Mouse (Mus musculus): ENCODE data around the gene Tapbp. TPM values are rescaled to one million over a fixed set of nuclear protein-coding genes. Genes with fewer than 3 reads are reported as not detected.
A peak's percentile ranks its signal among the peaks of the same experiment; 100 is the strongest.

Tapbp gene
- polyA plus RNA-seq, 1 experiment from 2014 or later, result 35.7 TPM

GRCm38 (mm10) chr17:33910346-33911051, 5.2 kb upstream of the Tapbp start:
- WGBS, result 60% methylated on average over 11 of the region's 11 CpGs
- H3K27ac ChIP-seq (ENCODE audit: low read depth, low read length), result no peak overlapping the region
- peak overlapping the region; percentile 58 for H3K4me2 ChIP-seq (ENCODE audit: low read depth, low read length)
- ATAC-seq (ENCODE audit: low read depth), result no peak
- H3K9me3 ChIP-seq (ENCODE audit: control insufficient read depth, low read length), result no peaks in the 10 kb centered on the region
- H3K36me3 ChIP-seq (ENCODE audit: control insufficient read depth, insufficient read depth, low read length), result peaks cover 26% of the 10 kb centered on the region
- peak overlapping the region; percentile 84; the same call in 1 of the 2 replicates for H3K9ac ChIP-seq (replicated peaks; ENCODE audit: low read depth, low read length)
- peak overlapping the region; percentile 83; the same call in 1 of the 2 replicates for H3K4me3 ChIP-seq (ENCODE audit: low read depth, low read length)
- no peaks in the 10 kb centered on the region for H3K27me3 ChIP-seq (ENCODE audit: control insufficient read depth, insufficient read depth, low read length)
- H3K4me1 ChIP-seq (ENCODE audit: control insufficient read depth, insufficient read depth, low read length), result peaks cover 14% of the 10 kb centered on the region; the same call in 1 of the 2 replicates

DNA sequence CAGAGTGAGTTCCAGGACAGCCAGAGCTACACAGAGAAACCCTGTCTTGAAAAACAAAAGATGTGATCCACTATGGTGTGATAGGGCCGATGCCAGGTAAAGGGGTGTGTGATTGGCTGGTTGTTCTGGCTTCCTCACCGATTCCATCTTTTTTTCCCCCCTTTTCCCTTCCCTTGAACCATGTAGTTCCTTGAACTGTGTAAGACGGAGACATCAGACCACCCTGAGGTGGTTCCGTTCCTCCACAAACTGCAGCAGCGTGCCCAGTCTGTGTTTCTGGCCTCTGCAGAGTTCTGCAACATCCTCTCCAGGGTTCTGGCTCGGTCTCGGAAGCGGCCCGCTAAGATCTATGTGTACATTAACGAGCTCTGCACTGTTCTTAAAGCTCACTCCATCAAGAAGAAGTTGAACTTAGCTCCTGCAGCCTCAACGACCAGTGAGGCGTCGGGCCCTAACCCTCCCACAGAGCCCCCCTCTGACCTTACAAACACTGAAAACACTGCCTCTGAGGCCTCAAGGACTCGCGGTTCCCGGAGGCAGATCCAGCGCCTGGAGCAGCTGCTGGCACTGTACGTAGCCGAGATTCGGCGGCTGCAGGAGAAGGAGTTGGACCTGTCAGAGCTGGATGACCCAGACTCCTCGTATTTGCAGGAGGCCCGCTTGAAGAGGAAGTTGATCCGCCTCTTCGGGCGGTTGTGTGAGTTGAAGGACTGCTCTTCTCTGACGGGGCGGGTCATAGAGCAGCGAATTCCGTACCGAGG, 4.5 kb upstream of the Tapbp start:
- Histone ChIP-seq H3K4me3 (ENCODE audit: low read depth, low read length) (no peak overlapping the region), H3K36me3 (ENCODE audit: control insufficient read depth, insufficient read depth, low read length) (peaks cover 26% of the 10 kb centered on the region), H3K27me3 (ENCODE audit: control insufficient read depth, insufficient read depth, low read length) (no peaks in the 10 kb centered on the region), H3K27ac (ENCODE audit: low read depth, low read length) (no peak overlapping the region), H3K9ac (replicated peaks; ENCODE audit: low read depth, low read length) (no peak overlapping the region), H3K4me2 (ENCODE audit: low read depth, low read length) (no peak overlapping the region), H3K4me1 (ENCODE audit: control insufficient read depth, insufficient read depth, low read length) (peaks cover 14% of the 10 kb centered on the region; the same call in 1 of the 2 replicates), H3K9me3 (ENCODE audit: control insufficient read depth, low read length) (no peaks in the 10 kb centered on the region)
- WGBS, result 95% methylated on average over 31 of the region's 31 CpGs
- ATAC-seq (ENCODE audit: low read depth), result no peak

GRCm38 (mm10) chr17:33911813-33912414, 3.8 kb upstream of the Tapbp start:
- Histone ChIP-seq H3K9ac (replicated peaks; ENCODE audit: low read depth, low read length) (no peak overlapping the region), H3K4me1 (ENCODE audit: control insufficient read depth, insufficient read depth, low read length) (peaks cover 18% of the 10 kb centered on the region), H3K27me3 (ENCODE audit: control insufficient read depth, insufficient read depth, low read length) (no peaks in the 10 kb centered on the region), H3K4me3 (ENCODE audit: low read depth, low read length) (no peak overlapping the region), H3K4me2 (ENCODE audit: low read depth, low read length) (no peak overlapping the region), H3K36me3 (ENCODE audit: control insufficient read depth, insufficient read depth, low read length) (peaks cover 26% of the 10 kb centered on the region), H3K9me3 (ENCODE audit: control insufficient read depth, low read length) (no peaks in the 10 kb centered on the region), H3K27ac (ENCODE audit: low read depth, low read length) (no peak overlapping the region)
- WGBS, result 95% methylated on average over 28 of the region's 28 CpGs
- ATAC-seq (ENCODE audit: low read depth), result no peak

DNA sequence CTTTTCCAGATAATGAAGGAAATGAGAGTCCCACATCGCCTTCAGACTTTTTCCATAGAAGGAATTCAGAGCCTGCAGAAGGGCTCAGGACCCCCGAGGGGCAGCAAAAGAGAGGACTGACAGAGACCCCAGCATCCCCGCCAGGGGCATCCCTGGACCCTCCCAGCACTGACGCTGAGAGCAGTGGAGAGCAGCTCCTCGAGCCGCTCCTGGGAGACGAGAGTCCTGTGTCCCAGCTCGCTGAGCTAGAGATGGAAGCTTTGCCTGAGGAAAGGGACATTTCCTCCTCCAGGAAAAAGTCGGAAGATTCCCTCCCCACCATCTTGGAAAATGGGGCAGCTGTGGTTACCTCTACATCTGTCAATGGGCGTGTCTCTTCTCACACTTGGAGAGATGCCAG, 2.4 kb upstream of the Tapbp start:
- Histone ChIP-seq H3K4me1 (ENCODE audit: control insufficient read depth, insufficient read depth, low read length) (peaks cover 16% of the 10 kb centered on the region), H3K9me3 (ENCODE audit: control insufficient read depth, low read length) (no peaks in the 10 kb centered on the region), H3K4me2 (ENCODE audit: low read depth, low read length) (no peak overlapping the region), H3K9ac (replicated peaks; ENCODE audit: low read depth, low read length) (no peak overlapping the region), H3K4me3 (ENCODE audit: low read depth, low read length) (no peak overlapping the region), H3K27ac (ENCODE audit: low read depth, low read length) (no peak overlapping the region), H3K36me3 (ENCODE audit: control insufficient read depth, insufficient read depth, low read length) (peaks cover 26% of the 10 kb centered on the region), H3K27me3 (ENCODE audit: control insufficient read depth, insufficient read depth, low read length) (no peaks in the 10 kb centered on the region)
- 95% methylated on average over 10 of the region's 10 CpGs for WGBS
- ATAC-seq (ENCODE audit: low read depth), result no peak

- H3K4me2 ChIP-seq (ENCODE audit: low read depth, low read length), result no peak overlapping the region
- peaks cover 18% of the 10 kb centered on the region for H3K4me1 ChIP-seq (ENCODE audit: control insufficient read depth, insufficient read depth, low read length)
- H3K27me3 ChIP-seq (ENCODE audit: control insufficient read depth, insufficient read depth, low read length), result no peaks in the 10 kb centered on the region
- H3K4me3 ChIP-seq (ENCODE audit: low read depth, low read length), result no peak overlapping the region
- no peak overlapping the region for H3K27ac ChIP-seq (ENCODE audit: low read depth, low read length)
- H3K9me3 ChIP-seq (ENCODE audit: control insufficient read depth, low read length), result no peaks in the 10 kb centered on the region
- no peak for ATAC-seq (ENCODE audit: low read depth)
- no peak overlapping the region for H3K9ac ChIP-seq (replicated peaks; ENCODE audit: low read depth, low read length)
- peaks cover 26% of the 10 kb centered on the region for H3K36me3 ChIP-seq (ENCODE audit: control insufficient read depth, insufficient read depth, low read length)
- 97% methylated on average over 8 of the region's 8 CpGs for WGBS
These were observed 1.8 kb upstream of the Tapbp start for GRCm38 (mm10) chr17:33913905-33914304.

DNA sequence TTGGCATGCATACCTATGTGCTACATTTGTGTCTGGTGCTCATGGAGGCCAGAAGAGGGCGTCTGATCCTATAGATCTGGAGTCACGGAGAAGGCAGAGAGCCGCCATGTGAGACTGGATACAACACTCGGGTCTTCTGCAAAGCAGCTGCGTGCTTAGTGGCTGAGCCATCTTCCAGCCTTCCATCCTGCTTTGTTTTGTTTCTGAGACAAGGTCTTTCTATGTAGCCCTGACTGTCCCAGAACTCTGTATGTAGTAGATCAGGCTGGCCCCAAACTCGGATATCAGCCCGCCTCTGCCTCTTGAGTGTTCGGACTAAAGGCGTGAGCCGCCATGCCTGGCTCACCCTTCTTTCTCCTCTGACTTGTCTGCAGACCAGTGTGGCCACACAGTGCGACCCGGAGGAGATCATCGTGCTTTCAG, 719 bp upstream of the Tapbp start:
- no peak overlapping the region for H3K27ac ChIP-seq (ENCODE audit: low read depth, low read length)
- peaks cover 24% of the 10 kb centered on the region for H3K4me1 ChIP-seq (ENCODE audit: control insufficient read depth, insufficient read depth, low read length)
- H3K9ac ChIP-seq (replicated peaks; ENCODE audit: low read depth, low read length), result no peak overlapping the region
- no peaks in the 10 kb centered on the region for H3K9me3 ChIP-seq (ENCODE audit: control insufficient read depth, low read length)
- no peak for ATAC-seq (ENCODE audit: low read depth)
- H3K4me2 ChIP-seq (ENCODE audit: low read depth, low read length), result peak overlapping the region; percentile 26; the same call in 1 of the 2 replicates
- H3K27me3 ChIP-seq (ENCODE audit: control insufficient read depth, insufficient read depth, low read length), result no peaks in the 10 kb centered on the region
- no peak overlapping the region for H3K4me3 ChIP-seq (ENCODE audit: low read depth, low read length)
- peaks cover 26% of the 10 kb centered on the region for H3K36me3 ChIP-seq (ENCODE audit: control insufficient read depth, insufficient read depth, low read length)
- 76% methylated on average over 13 of the region's 13 CpGs for WGBS

DNA sequence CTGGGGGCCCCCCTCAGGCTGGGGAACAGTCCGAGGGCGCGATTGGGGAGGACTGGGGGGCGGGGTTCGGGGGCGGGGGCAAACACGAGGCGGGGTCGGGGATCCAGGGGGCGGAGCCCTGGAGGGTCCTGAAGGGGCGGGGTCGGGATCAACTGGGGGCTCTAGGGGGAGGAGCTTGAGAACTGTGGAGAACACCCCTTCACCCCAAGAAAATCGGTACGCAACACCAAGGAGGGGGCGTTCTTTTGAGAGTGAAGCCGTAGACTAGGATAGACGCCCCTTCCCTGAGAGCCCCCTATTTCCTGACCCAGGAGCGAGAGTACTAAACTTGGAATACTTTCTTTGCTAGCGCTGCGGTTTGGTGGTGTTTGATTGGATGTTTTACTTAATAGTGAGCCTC, 595 bp downstream of the Tapbp start:
- under 1% methylated on average over 18 of the region's 20 CpGs for WGBS
- H3K4me1 ChIP-seq (ENCODE audit: control insufficient read depth, insufficient read depth, low read length), result peaks cover 22% of the 10 kb centered on the region

GRCm38 (mm10) chr17:33916847-33917655, 1.4 kb downstream of the Tapbp start:
- Histone ChIP-seq H3K27me3 (ENCODE audit: control insufficient read depth, insufficient read depth, low read length) (no peaks in the 10 kb centered on the region), H3K4me1 (ENCODE audit: control insufficient read depth, insufficient read depth, low read length) (peaks cover 22% of the 10 kb centered on the region), H3K9ac (replicated peaks; ENCODE audit: low read depth, low read length) (no peak overlapping the region), H3K9me3 (ENCODE audit: control insufficient read depth, low read length) (no peaks in the 10 kb centered on the region), H3K4me3 (ENCODE audit: low read depth, low read length) (peak overlapping the region; percentile 45), H3K27ac (ENCODE audit: low read depth, low read length) (no peak overlapping the region; the same call in 1 of the 2 replicates), H3K4me2 (ENCODE audit: low read depth, low read length) (peak overlapping the region; percentile 41), H3K36me3 (ENCODE audit: control insufficient read depth, insufficient read depth, low read length) (peaks cover 16% of the 10 kb centered on the region)
- no peak for ATAC-seq (ENCODE audit: low read depth)
- 73% methylated on average over 31 of the region's 31 CpGs for WGBS

More for the DNA sequence above, 595 bp downstream of the Tapbp start:
- peak; percentile 19 for ATAC-seq (ENCODE audit: low read depth)
- Histone ChIP-seq H3K27me3 (ENCODE audit: control insufficient read depth, insufficient read depth, low read length) (no peaks in the 10 kb centered on the region), H3K9ac (replicated peaks; ENCODE audit: low read depth, low read length) (peak overlapping the region; percentile 57), H3K4me2 (ENCODE audit: low read depth, low read length) (peak overlapping the region; percentile 41), H3K4me3 (ENCODE audit: low read depth, low read length) (peak overlapping the region; percentile 45), H3K9me3 (ENCODE audit: control insufficient read depth, low read length) (no peaks in the 10 kb centered on the region), H3K36me3 (ENCODE audit: control insufficient read depth, insufficient read depth, low read length) (peaks cover 23% of the 10 kb centered on the region), H3K27ac (ENCODE audit: low read depth, low read length) (peak overlapping the region; percentile 77)

Measured in neural tube, embryonic 14.5 days (tissue).